Mouse (Mus musculus) thymus, adult 2 months (tissue): Measurements from ENCODE around the gene Cacna1h. TPM values are rescaled to one million over a fixed set of nuclear protein-coding genes. Genes with fewer than 3 reads are reported as not detected.
A peak's percentile ranks its signal among the peaks of the same experiment; 100 is the strongest.

Source experiments
- DNase-seq: peaks from one replicate; pipeline ENCODE4 v3.0.0; 2021
- H3K27ac ChIP-seq: fragments of 200-500 bp; 2 replicates; pipeline ENCODE4 v1.5.1; 2012; ENCODE audit warnings: low read length, control low read depth; ENCODE audit not compliant: control insufficient read depth, insufficient read depth
- H3K27me3 ChIP-seq: fragments of 200-500 bp; 2 replicates; pipeline ENCODE4 v1.6.1; 2012; ENCODE audit warnings: mild to moderate bottlenecking, low read length, moderate library complexity, mixed read lengths; ENCODE audit not compliant: control insufficient read depth, insufficient read depth
- H3K36me3 ChIP-seq: fragments of 200-500 bp; 2 replicates; pipeline ENCODE4 v1.6.1; 2012; ENCODE audit warnings: mild to moderate bottlenecking, low read length, moderate library complexity; ENCODE audit not compliant: control insufficient read depth, insufficient read depth
- H3K4me1 ChIP-seq: fragments of 200-500 bp; replicated peaks from 2 replicates; pipeline ENCODE4 v1.6.1; 2012; ENCODE audit warnings: low read length; ENCODE audit not compliant: control insufficient read depth, insufficient read depth
- H3K4me3 ChIP-seq: fragments of 200-500 bp; 2 replicates; pipeline ENCODE4 v1.5.1; 2012; ENCODE audit warnings: mild to moderate bottlenecking, low read length, control low read depth, moderate library complexity; ENCODE audit not compliant: control insufficient read depth, insufficient read depth
- CTCF ChIP-seq: fragments of 200-500 bp; IDR thresholded peaks from 2 replicates; pipeline ENCODE4 v1.5.1; 2012; ENCODE audit warnings: mild to moderate bottlenecking, control low read depth, low read length, moderate library complexity, borderline replicate concordance; ENCODE audit not compliant: control insufficient read depth, poor library complexity, insufficient read depth; ENCODE audit errors: extremely low read depth
- POLR2A ChIP-seq: fragments of 200-500 bp; IDR thresholded peaks from 2 replicates; pipeline ENCODE4 v1.6.1; 2012; ENCODE audit warnings: mild to moderate bottlenecking, low read length, control low read depth, moderate library complexity; ENCODE audit not compliant: control insufficient read depth, poor library complexity, insufficient read depth; ENCODE audit errors: extremely low read depth
- WGBS: fragments of 180-500 bp; shearing (Covaris S2); methylation state at CpG from one replicate; pipeline ENCODE4 v1.1.7; 2018; 5-methylcytosine and 5-hydroxymethylcytosine counted together
- polyA plus RNA-seq: library from polyadenylated mRNA; depleted of rRNA; stranded (reverse); fragments of >200 nt; gene quantifications from 2 replicates; pipeline ENCODE4 v1.2.3, GENCODE M21; 2012; rRNA removed

The Cacna1h gene
- 1.5 and 4.3 TPM in 2 replicates for polyA plus RNA-seq

DNA sequence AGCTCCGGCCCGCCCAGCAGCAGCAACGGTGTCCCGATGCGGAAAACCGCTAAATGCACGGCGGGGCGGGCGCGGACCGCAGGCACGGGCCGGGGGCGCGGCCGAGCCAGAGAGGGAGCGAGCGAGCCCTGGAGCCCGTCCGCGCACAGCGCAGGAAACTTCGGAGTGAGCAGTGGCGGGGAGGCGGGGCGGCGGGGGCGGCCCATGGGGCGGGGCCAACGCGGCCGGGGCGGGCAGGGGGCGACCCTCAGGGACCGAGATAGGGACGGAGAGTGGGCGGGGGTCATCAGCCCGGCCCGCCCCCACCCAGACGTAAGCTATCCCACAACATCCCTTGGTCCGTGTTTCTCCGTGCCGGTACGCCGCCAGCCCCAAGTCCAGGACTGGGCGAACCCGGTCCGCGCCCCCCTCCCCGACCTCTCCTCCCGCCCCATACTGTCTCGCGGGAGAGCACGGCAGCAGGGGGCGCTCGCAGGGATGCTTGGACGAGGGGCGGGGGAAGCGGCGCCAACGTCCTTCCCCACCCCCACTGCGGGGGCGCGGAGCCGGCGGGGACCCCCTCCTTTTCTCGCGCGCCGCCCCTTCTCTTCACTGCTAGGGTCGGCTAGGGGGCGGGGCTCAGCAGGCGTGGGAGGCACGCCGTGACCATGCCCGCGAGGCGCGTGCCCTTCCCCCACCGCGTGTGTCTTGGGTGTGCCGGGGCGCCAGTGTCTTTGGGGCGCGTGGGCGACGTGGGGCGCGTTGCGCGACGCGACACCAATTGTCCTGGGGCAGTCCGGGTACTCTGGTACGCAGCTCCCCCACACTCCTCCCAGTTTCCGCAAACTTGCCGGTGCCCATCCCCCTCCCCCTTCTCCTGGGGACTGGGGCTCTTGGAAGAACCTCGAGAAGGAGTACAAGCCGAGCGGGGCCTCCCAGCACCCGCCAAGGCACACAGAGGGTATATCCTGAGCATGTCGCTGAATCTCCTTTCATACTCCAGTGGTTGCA lies at the start of gene Cacna1h:
TSS of gene Cacna1h (minus strand) at position 167 of the 990 bp plus-strand sequence.
- Histone ChIP-seq H3K4me3 (peak within 1 kb of the TSS; percentile 15), H3K36me3 (no peaks in the 10 kb centered on the region), H3K27ac (no peak within 1 kb of the TSS), H3K4me1 (no peaks in the 10 kb centered on the region; the same call in 1 of the 2 replicates), H3K27me3 (peaks cover 3% of the 10 kb centered on the region; the same call in 1 of the 2 replicates)
- WGBS: 4% methylated on average over 97 of the region's 103 CpGs
- peak; percentile 16 for DNase-seq
- TF ChIP-seq POLR2A: no peak
- no peak for TF ChIP-seq CTCF

DNA sequence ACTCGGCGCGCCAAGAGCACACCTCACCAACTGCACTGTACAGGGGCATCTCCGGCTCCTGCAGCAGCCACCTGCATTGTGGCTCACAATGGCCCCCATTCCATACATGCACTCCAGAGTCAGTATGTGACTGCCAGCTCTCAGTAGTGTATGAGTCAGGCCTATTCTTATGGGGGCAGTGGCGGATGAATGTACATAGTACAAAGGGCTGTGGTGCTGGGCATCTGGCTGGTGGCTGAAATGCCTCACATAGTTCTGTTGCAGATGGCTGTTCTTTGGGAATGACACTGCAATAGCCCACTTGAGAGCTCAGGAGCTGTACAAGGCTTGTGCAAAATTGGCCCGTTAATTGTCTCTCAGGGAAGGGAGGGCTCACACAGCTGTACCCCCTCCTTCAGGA lies 48.5 kb upstream of the Cacna1h start:
- TF ChIP-seq POLR2A: no peak
- TF ChIP-seq CTCF: no peak
- Histone ChIP-seq H3K27me3 (no peaks in the 10 kb centered on the region), H3K4me1 (no peaks in the 10 kb centered on the region), H3K4me3 (no peak overlapping the region), H3K27ac (no peak overlapping the region), H3K36me3 (no peaks in the 10 kb centered on the region)
- WGBS: 93% methylated on average over 6 of the region's 6 CpGs
- no peak for DNase-seq

GRCm38 (mm10) chr17:25480820-25481219 lies 47.2 kb upstream of the Cacna1h start:
- Histone ChIP-seq H3K36me3 (no peaks in the 10 kb centered on the region), H3K27me3 (no peaks in the 10 kb centered on the region), H3K4me3 (no peak overlapping the region), H3K27ac (no peak overlapping the region), H3K4me1 (no peaks in the 10 kb centered on the region)
- 47% methylated on average over 4 of the region's 4 CpGs for WGBS
- no peak for TF ChIP-seq POLR2A
- no peak for TF ChIP-seq CTCF
- DNase-seq: no peak

- no peak overlapping the region for H3K27ac ChIP-seq
- no peaks in the 10 kb centered on the region for H3K27me3 ChIP-seq
- no peaks in the 10 kb centered on the region for H3K4me1 ChIP-seq
- H3K4me3 ChIP-seq: no peak overlapping the region
- no peak for DNase-seq
- 64% methylated on average over 8 of the region's 8 CpGs for WGBS
- TF ChIP-seq CTCF: no peak
- TF ChIP-seq POLR2A: no peak
- no peaks in the 10 kb centered on the region for H3K36me3 ChIP-seq
These were observed 46.6 kb upstream of the Cacna1h start for GRCm38 (mm10) chr17:25480152-25480551.

GRCm38 (mm10) chr17:25475946-25476744 lies 42.6 kb upstream of the Cacna1h start:
- Histone ChIP-seq H3K36me3 (no peaks in the 10 kb centered on the region), H3K4me1 (peaks cover 8% of the 10 kb centered on the region), H3K27me3 (no peaks in the 10 kb centered on the region), H3K27ac (no peak overlapping the region), H3K4me3 (no peak overlapping the region)
- TF ChIP-seq POLR2A: no peak
- TF ChIP-seq CTCF: no peak
- 44% methylated on average over 19 of the region's 19 CpGs for WGBS
- DNase-seq: peak; percentile 55
